Mouse (Mus musculus) E14TG2a.4 (cell line): ENCODE results near the gene Ralgds.

Source experiments
- CTCF ChIP-seq: conservative IDR thresholded peaks from 2 replicates; pipeline ENCODE4 v1.5.1; 2014; ENCODE audit warnings: low read length
- NANOG ChIP-seq: IDR thresholded peaks from 2 replicates; pipeline ENCODE4 v1.6.1; 2014; ENCODE audit warnings: borderline replicate concordance, low read length, mixed read lengths
- POU5F1 ChIP-seq: IDR thresholded peaks from 2 replicates; pipeline ENCODE4 v1.6.1; 2014; ENCODE audit warnings: low read length, borderline replicate concordance

- TF ChIP-seq CTCF: no peak
- no peak for TF ChIP-seq NANOG
- TF ChIP-seq POU5F1: no peak
Measured at GRCm38 (mm10) chr2:28479208-28480204, 33.4 kb upstream of the Ralgds start.
